Mouse (Mus musculus) intestine, postnatal 0 days (tissue): ENCODE measurements around the gene Lgi1. TPM values are rescaled to one million over a fixed set of nuclear protein-coding genes. Genes with fewer than 3 reads are reported as not detected.
A peak's percentile ranks its signal among the peaks of the same experiment; 100 is the strongest.

ENCODE experiments used
- ATAC-seq: fragments of 200-750 bp; cut with Nextera tagmentation; 2 replicates; pipeline ENCODE4 v1.8.0; 2017; ENCODE audit warnings: mild to moderate bottlenecking, moderate TSS enrichment, moderate library complexity
- H3K27ac ChIP-seq: fragments of 300-500 bp; sonication (generic); 2 replicates; pipeline ENCODE4 v1.5.1; 2014; ENCODE audit warnings: mild to moderate bottlenecking, low read depth, low read length, moderate library complexity
- H3K27me3 ChIP-seq: fragments of 300-500 bp; sonication (generic); replicated peaks from 2 replicates; pipeline ENCODE4 v1.6.1; 2014; ENCODE audit warnings: low read length, mixed read lengths; ENCODE audit not compliant: control insufficient read depth, insufficient read depth
- H3K36me3 ChIP-seq: fragments of 300-500 bp; sonication (generic); 2 replicates; pipeline ENCODE4 v1.6.1; 2014; ENCODE audit warnings: mild to moderate bottlenecking, moderate library complexity; ENCODE audit not compliant: control insufficient read depth, insufficient read depth
- H3K4me1 ChIP-seq: fragments of 300-500 bp; sonication (generic); replicated peaks from 2 replicates; pipeline ENCODE4 v1.6.1; 2014; ENCODE audit warnings: antibody characterized with exemption, low read length, mixed read lengths; ENCODE audit not compliant: control insufficient read depth, insufficient read depth
- H3K4me2 ChIP-seq: fragments of 300-500 bp; sonication (generic); replicated peaks from 2 replicates; pipeline ENCODE4 v1.6.1; 2014; ENCODE audit warnings: low read depth, mild to moderate bottlenecking, moderate library complexity
- H3K4me3 ChIP-seq: fragments of 300-500 bp; sonication (generic); 2 replicates; pipeline ENCODE4 v1.5.1; 2014; ENCODE audit warnings: low read depth, low read length
- H3K9ac ChIP-seq: fragments of 300-500 bp; sonication (generic); 2 replicates; pipeline ENCODE4 v1.6.1; 2014; ENCODE audit warnings: mild to moderate bottlenecking, low read depth, low read length
- H3K9me3 ChIP-seq: fragments of 300-500 bp; sonication (generic); 2 replicates; pipeline ENCODE4 v1.6.1; 2016; ENCODE audit warnings: mixed run types; ENCODE audit not compliant: control insufficient read depth
- CTCF ChIP-seq: sonication (generic); IDR thresholded peaks from 2 replicates; pipeline ENCODE4 v1.5.1; 2016; ENCODE audit warnings: low read depth, mild to moderate bottlenecking, control low read depth, antibody characterized with exemption, moderate library complexity
- WGBS: fragments of 180-500 bp; shearing (Covaris S2); extraction: QIAGEN DNeasy Blood & Tissue Kit; methylation state at CpG from one replicate; pipeline ENCODE4 v1.1.7; 2014; 5-methylcytosine and 5-hydroxymethylcytosine counted together
- polyA plus RNA-seq: library from polyadenylated mRNA; unstranded; fragments of >200 nt; fragmentation: Nextera tagmentation; extraction: Ambion mirVana; gene quantifications from 2 replicates; pipeline ENCODE4 v1.2.1, GENCODE M21; 2015

Lgi1 gene
- polyA plus RNA-seq, 1 experiment from 2014 or later: 0.91 TPM

- Histone ChIP-seq H3K4me2 (no peak overlapping the region), H3K4me1 (peaks cover 2% of the 10 kb centered on the region; the same call in 1 of the 2 replicates), H3K27me3 (no peaks in the 10 kb centered on the region), H3K9ac (no peak overlapping the region), H3K36me3 (no peaks in the 10 kb centered on the region), H3K9me3 (no peaks in the 10 kb centered on the region), H3K4me3 (no peak overlapping the region), H3K27ac (no peak overlapping the region)
- ATAC-seq: no peak
- WGBS: 56% methylated on average over 2 of the region's 2 CpGs
- TF ChIP-seq CTCF: peak; percentile 49
These were observed 35.6 kb upstream of the Lgi1 start for GRCm38 (mm10) chr19:38228699-38229098.

- no peak for ATAC-seq
- TF ChIP-seq CTCF: no peak
- no peak overlapping the region for H3K4me3 ChIP-seq
- H3K4me1 ChIP-seq: no peaks in the 10 kb centered on the region
- no peaks in the 10 kb centered on the region for H3K9me3 ChIP-seq
- 33% methylated on average over 8 of the region's 8 CpGs for WGBS
- H3K36me3 ChIP-seq: no peaks in the 10 kb centered on the region
- no peak overlapping the region for H3K27ac ChIP-seq
- no peak overlapping the region for H3K4me2 ChIP-seq
- no peak overlapping the region for H3K9ac ChIP-seq
- no peaks in the 10 kb centered on the region for H3K27me3 ChIP-seq
These were observed 32.2 kb upstream of the Lgi1 start for GRCm38 (mm10) chr19:38232087-38232486.

GRCm38 (mm10) chr19:38232516-38232915 is 31.8 kb upstream of the Lgi1 start:
- no peak overlapping the region for H3K27ac ChIP-seq
- no peaks in the 10 kb centered on the region for H3K27me3 ChIP-seq
- H3K4me2 ChIP-seq: no peak overlapping the region
- no peak for ATAC-seq
- TF ChIP-seq CTCF: no peak
- no peaks in the 10 kb centered on the region for H3K4me1 ChIP-seq
- no peak overlapping the region for H3K4me3 ChIP-seq
- no peaks in the 10 kb centered on the region for H3K9me3 ChIP-seq
- 5% methylated on average over 4 of the region's 4 CpGs for WGBS
- no peak overlapping the region for H3K9ac ChIP-seq
- H3K36me3 ChIP-seq: no peaks in the 10 kb centered on the region

- no peaks in the 10 kb centered on the region for H3K4me1 ChIP-seq
- H3K36me3 ChIP-seq: no peaks in the 10 kb centered on the region
- no peak overlapping the region for H3K27ac ChIP-seq
- no peak overlapping the region for H3K9ac ChIP-seq
- no peaks in the 10 kb centered on the region for H3K9me3 ChIP-seq
- ATAC-seq: no peak
- no peak overlapping the region for H3K4me3 ChIP-seq
- 74% methylated on average over 5 of the region's 5 CpGs for WGBS
- no peaks in the 10 kb centered on the region for H3K27me3 ChIP-seq
- TF ChIP-seq CTCF: no peak
- H3K4me2 ChIP-seq: no peak overlapping the region
These were observed 27.8 kb upstream of the Lgi1 start for GRCm38 (mm10) chr19:38236526-38236925.

- Histone ChIP-seq H3K27ac (no peak overlapping the region), H3K36me3 (no peaks in the 10 kb centered on the region), H3K4me3 (no peak overlapping the region), H3K4me1 (no peaks in the 10 kb centered on the region), H3K27me3 (no peaks in the 10 kb centered on the region), H3K9ac (no peak overlapping the region), H3K9me3 (no peaks in the 10 kb centered on the region), H3K4me2 (no peak overlapping the region)
- peak; percentile 66 for ATAC-seq
- TF ChIP-seq CTCF: no peak
- 34% methylated on average over 3 of the region's 3 CpGs for WGBS
These were observed 26.5 kb upstream of the Lgi1 start for GRCm38 (mm10) chr19:38237834-38238212.

- Histone ChIP-seq H3K27me3 (no peaks in the 10 kb centered on the region), H3K9ac (no peak overlapping the region), H3K27ac (no peak overlapping the region), H3K4me1 (no peaks in the 10 kb centered on the region), H3K36me3 (no peaks in the 10 kb centered on the region), H3K4me2 (no peak overlapping the region), H3K9me3 (no peaks in the 10 kb centered on the region), H3K4me3 (no peak overlapping the region)
- WGBS: 64% methylated on average over 12 of the region's 12 CpGs
- ATAC-seq: no peak
- no peak for TF ChIP-seq CTCF
These were observed 26.0 kb upstream of the Lgi1 start for GRCm38 (mm10) chr19:38238213-38238951.
